ENCODE assay signal across 10 mouse cellular contexts in the genomic region with DNA sequence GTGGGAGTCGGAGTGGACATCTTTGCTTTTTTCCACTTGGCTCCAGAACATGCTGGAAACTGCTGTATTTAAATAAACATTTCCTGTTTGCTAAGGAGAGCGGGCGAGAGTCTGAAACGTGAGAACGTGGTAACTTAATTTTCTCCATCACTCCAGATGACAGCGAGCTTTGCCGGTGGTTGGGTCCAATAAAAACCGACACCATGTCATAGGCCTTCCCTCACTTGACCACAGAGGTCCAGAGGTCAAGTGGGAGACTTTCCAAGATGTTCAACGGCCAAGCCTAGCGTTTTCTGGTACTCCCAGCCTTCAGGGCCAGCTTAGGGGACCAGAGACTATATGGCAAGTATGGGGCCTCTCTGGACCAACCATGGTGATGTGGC. TPM values are rescaled to one million over a fixed set of nuclear protein-coding genes. Genes with fewer than 3 reads are reported as not detected.
DNase-seq lines count a peak whose midpoint lies in the region; ATAC-seq and TF ChIP-seq lines count a peak whose summit lies in the region.
"Had no signal": no experiment of that assay in that cellular context is flagged by ENCODE, and none has a peak within 500 bp of the region (broad histone marks: within the 10 kb centered on the region; RNA-seq: fewer than 3 reads in every experiment).

No protein-coding gene starts in this region.

- no peaks in the 10 kb centered on the region for H3K36me3 ChIP-seq in heart, embryonic 10.5 days
- H3K36me3 ChIP-seq in embryonic facial prominence, embryonic 10.5 days (replicated peaks), result peaks cover 5% of the 10 kb centered on the region; the same call in 1 of the 2 replicates
- no peaks in the 10 kb centered on the region for H3K36me3 ChIP-seq in kidney, postnatal 0 days (ENCODE audit: insufficient read depth, low read length)
- H3K36me3 ChIP-seq in lung, postnatal 0 days (ENCODE audit: insufficient read depth, low read length), result no peaks in the 10 kb centered on the region

- no peak for TF ChIP-seq CTCF in kidney, postnatal 0 days (IDR thresholded peaks at IDR 0.05; ENCODE audit: low read depth)
- TF ChIP-seq CTCF in lung, postnatal 0 days (IDR thresholded peaks at IDR 0.05), result no peak

- H3K27me3 ChIP-seq in heart, embryonic 10.5 days (ENCODE audit: insufficient read depth, poor library complexity, severe bottlenecking), result peaks cover 7% of the 10 kb centered on the region
- peaks cover 42% of the 10 kb centered on the region for H3K27me3 ChIP-seq in embryonic facial prominence, embryonic 10.5 days (replicated peaks; ENCODE audit: low read depth, poor library complexity, severe bottlenecking)
- peaks cover 15% of the 10 kb centered on the region; the same call in 1 of the 2 replicates for H3K27me3 ChIP-seq in kidney, postnatal 0 days (ENCODE audit: insufficient read depth, low read length)
- H3K27me3 ChIP-seq in lung, postnatal 0 days (replicated peaks; ENCODE audit: insufficient read depth, low read length), result peaks cover 6% of the 10 kb centered on the region

- H3K4me2 ChIP-seq in kidney, postnatal 0 days (ENCODE audit: low read length), result no peak overlapping the region
- peak overlapping the region; percentile 11; the same call in 1 of the 2 replicates for H3K4me2 ChIP-seq in lung, postnatal 0 days (replicated peaks; ENCODE audit: low read depth, low read length)

- DNase-seq in heart, adult 18-20 months, result peak; percentile 59 to 71
- DNase-seq in heart, embryonic 10.5 days (ENCODE audit: low spot score), result no peak
- DNase-seq in embryonic facial prominence, embryonic 10.5 days (ENCODE audit: low spot score), result peak; percentile 30
- DNase-seq in kidney, postnatal 0 days (ENCODE audit: low spot score), result peak; percentile 56
- DNase-seq in lung, postnatal 0 days (ENCODE audit: low spot score), result peak; percentile 42
- no peak for DNase-seq in layer of hippocampus, adult 8-10 months (ENCODE audit: low spot score in 2 of 2)
- no peak for DNase-seq in urinary bladder, adult 2 months (ENCODE audit: low spot score)

- H3K27ac ChIP-seq in heart, embryonic 10.5 days, result no peak overlapping the region
- H3K27ac ChIP-seq in embryonic facial prominence, embryonic 10.5 days (replicated peaks), result peak overlapping the region; percentile 26; the same call in 1 of the 2 replicates
- H3K27ac ChIP-seq in kidney, postnatal 0 days, result no peak overlapping the region
- peak overlapping the region; percentile 43; the same call in 1 of the 2 replicates for H3K27ac ChIP-seq in lung, postnatal 0 days (ENCODE audit: low read length)

- no peaks in the 10 kb centered on the region for H3K9me3 ChIP-seq in heart, embryonic 10.5 days
- H3K9me3 ChIP-seq in embryonic facial prominence, embryonic 10.5 days, result no peaks in the 10 kb centered on the region
- H3K9me3 ChIP-seq in kidney, postnatal 0 days (replicated peaks; ENCODE audit: low read length), result no peaks in the 10 kb centered on the region
- no peaks in the 10 kb centered on the region for H3K9me3 ChIP-seq in lung, postnatal 0 days (ENCODE audit: low read length)

- H3K4me1 ChIP-seq in heart, embryonic 10.5 days, result peaks cover 42% of the 10 kb centered on the region
- peaks cover 63% of the 10 kb centered on the region for H3K4me1 ChIP-seq in embryonic facial prominence, embryonic 10.5 days
- peaks cover 20% of the 10 kb centered on the region; the same call in 1 of the 2 replicates for H3K4me1 ChIP-seq in kidney, postnatal 0 days (replicated peaks; ENCODE audit: insufficient read depth, low read length)
- no peaks in the 10 kb centered on the region; the same call in 1 of the 2 replicates for H3K4me1 ChIP-seq in lung, postnatal 0 days (ENCODE audit: insufficient read depth, low read depth, low read length)

- 50% methylated on average over 10 of the region's 10 CpGs for WGBS in heart, embryonic 10.5 days
- 32% methylated on average over 10 of the region's 10 CpGs for WGBS in embryonic facial prominence, embryonic 10.5 days
- WGBS in kidney, postnatal 0 days, result 21% methylated on average over 10 of the region's 10 CpGs
- 5% methylated on average over 10 of the region's 10 CpGs for WGBS in lung, postnatal 0 days

- H3K4me3 ChIP-seq in heart, embryonic 10.5 days, result no peak overlapping the region
- no peak overlapping the region for H3K4me3 ChIP-seq in embryonic facial prominence, embryonic 10.5 days
- H3K4me3 ChIP-seq in kidney, postnatal 0 days (replicated peaks; ENCODE audit: low read depth, low read length), result no peak overlapping the region
- no peak overlapping the region for H3K4me3 ChIP-seq in lung, postnatal 0 days (ENCODE audit: low read depth, low read length)

- no peak overlapping the region for H3K9ac ChIP-seq in kidney, postnatal 0 days (ENCODE audit: low read depth, low read length)
- H3K9ac ChIP-seq in lung, postnatal 0 days (replicated peaks; ENCODE audit: low read depth), result no peak overlapping the region

- no peak for ATAC-seq in kidney, postnatal 0 days (replicated peaks; ENCODE audit: low FRiP score, low read depth)
- ATAC-seq in lung, postnatal 0 days, result peak; percentile 9; the same call in 1 of the 2 replicates
- ATAC-seq in erythroblast, adult 5-6 weeks (replicated peaks; ENCODE audit: low FRiP score, poor library complexity, severe bottlenecking), result no peak

- TF ChIP-seq EP300 in lung, postnatal 0 days (IDR thresholded peaks at IDR 0.05), result no peak

RNA-seq across cellular contexts. Expression of a gene that starts 4.1 kb away (rescaled TPM):
- 10 to 100 TPM; 12.6 to 13.3 TPM for total RNA-seq in heart, adult 18-20 months (2021)
- 11.3 and 22.2 TPM in 2 replicates for polyA plus RNA-seq in heart, embryonic 10.5 days (2016; fragmentation: Nextera tagmentation; extraction: Ambion mirVana)
- polyA plus RNA-seq in embryonic facial prominence, embryonic 10.5 days (2016; fragmentation: Nextera tagmentation; extraction: Ambion mirVana), result 12.6 and 23.6 TPM in 2 replicates
- polyA plus RNA-seq in kidney, postnatal 0 days (2015; fragmentation: Nextera tagmentation; extraction: Ambion mirVana), result 6.6 and 6.7 TPM in 2 replicates
- 13.1 and 14.2 TPM in 2 replicates for polyA plus RNA-seq in lung, postnatal 0 days (2015; fragmentation: Nextera tagmentation; extraction: Ambion mirVana)
- total RNA-seq in erythroblast, adult 5-6 weeks (2015; ENCODE audit: low replicate concordance), result not detected in 2 replicates
- 0.14 TPM in 1 of 2 replicates, not detected in the other for total RNA-seq in erythroblast, adult 5-6 weeks (2017; ENCODE audit: low replicate concordance)
- 100 to 1,000 TPM in 1 of 4 experiments, 10 to 100 TPM in 3; 79.5 to 107 (median 95.7) TPM for total RNA-seq in layer of hippocampus, adult 8-10 months (2022)
- polyA plus RNA-seq in urinary bladder, adult 2 months (2012; rRNA removed), result 36.3 and 63.2 TPM in 2 replicates
- total RNA-seq: megakaryocyte progenitor cell, adult 5-6 weeks; neutrophil, adult 5-6 weeks had no signal

Comparison
In these comparisons a context has a peak if more than half of its experiments do, and no peak if none do; other contexts are left out.
1. DNase-seq: peak in heart, adult 18-20 months (2 of 2), embryonic facial prominence, embryonic 10.5 days (single experiment), kidney, postnatal 0 days (single experiment) and lung, postnatal 0 days (single experiment); none in heart, embryonic 10.5 days (single experiment), layer of hippocampus, adult 8-10 months (0 of 2) and urinary bladder, adult 2 months (single experiment).
2. H3K27ac ChIP-seq: peak in embryonic facial prominence, embryonic 10.5 days (single experiment) and lung, postnatal 0 days (single experiment); none in heart, embryonic 10.5 days (single experiment) and kidney, postnatal 0 days (single experiment).